Mouse (Mus musculus): ENCODE measurements around the gene Ppp1r3c.

DNA sequence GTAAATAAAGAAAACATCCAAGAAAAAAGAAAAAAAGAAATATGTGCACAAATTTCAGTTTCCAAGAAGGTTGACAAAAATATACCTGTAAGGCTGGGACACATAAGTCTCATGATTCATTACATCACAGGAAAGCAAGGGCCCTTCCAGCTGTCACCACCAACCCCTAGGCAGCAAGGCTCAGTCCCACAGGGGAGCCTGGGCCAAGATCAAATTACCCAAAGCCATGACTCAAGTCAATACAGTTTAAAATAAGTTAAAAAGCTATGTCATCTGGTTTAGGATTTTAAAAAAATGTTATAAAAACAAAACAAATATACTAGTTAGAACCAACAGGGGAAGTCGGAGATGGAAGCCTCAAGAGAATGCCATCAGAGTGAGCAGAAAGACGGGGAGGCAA is 45.2 kb downstream of the Ppp1r3c start:
- TF ChIP-seq CTCF (IDR thresholded peaks at IDR 0.05; ENCODE audit: low read depth): no peak
- TF ChIP-seq EP300 (optimal IDR thresholded peaks at IDR 0.05): no peak
